Mouse (Mus musculus): ENCODE results near the gene Slfn5.

- no peak for TF ChIP-seq CTCF (IDR thresholded peaks at IDR 0.05; ENCODE audit: extremely low read depth, insufficient read depth, low read length)
- no peak for TF ChIP-seq POLR2A (IDR thresholded peaks at IDR 0.05; ENCODE audit: extremely low read depth, insufficient read depth, low read length)
These were observed 11.1 kb downstream of the Slfn5 start for GRCm38 (mm10) chr11:82962215-82962614.

Data from cortical plate, adult 2 months (tissue).